Mouse (Mus musculus): ENCODE data around the gene Lars2. TPM values are rescaled to one million over a fixed set of nuclear protein-coding genes. Genes with fewer than 3 reads are reported as not detected.
"Not testable (repeated sequence)": the region's sequence is repeated elsewhere in the genome, so short reads cannot be mapped to it uniquely, and the experiment has no call there.

Gene Lars2
- polyA plus RNA-seq, 1 experiment, result 9,263 TPM

DNA sequence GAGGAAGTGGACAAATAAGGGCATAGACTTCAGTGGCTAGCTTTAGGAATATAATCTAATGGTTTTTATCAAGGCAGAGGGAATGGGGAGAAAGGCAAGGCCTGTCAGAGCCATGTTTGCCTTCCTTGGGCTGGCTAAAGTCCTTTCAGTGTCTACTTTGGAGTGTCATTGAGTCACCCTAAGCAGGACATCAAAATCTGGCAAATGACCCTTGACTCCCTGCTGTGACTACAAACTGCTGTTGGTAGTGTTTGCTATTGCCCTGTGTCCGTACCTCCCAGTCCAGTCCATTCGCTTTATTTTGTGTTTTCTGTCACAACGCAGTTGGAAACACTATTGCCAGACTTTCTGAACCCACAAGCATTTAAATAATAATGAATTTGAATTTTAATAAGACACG is 63.1 kb downstream of the Lars2 start:
- 0 out of 2 replicates have a peak, but pooled peaks cover 3% of the 10 kb centered on the region for H3K4me1 ChIP-seq (ENCODE audit: control insufficient read depth, insufficient read depth, low read length)
- WGBS, result 90% methylated on average over 4 of the region's 4 CpGs
- no peak overlapping the region for H3K27ac ChIP-seq (ENCODE audit: insufficient read depth, low read depth, low read length)
- TF ChIP-seq CTCF (IDR thresholded peaks at IDR 0.05; ENCODE audit: insufficient read depth, low read depth, low read length), result no peak
- no peak for TF ChIP-seq POLR2A (IDR thresholded peaks at IDR 0.05; ENCODE audit: insufficient read depth, low read depth, low read length)
- H3K4me3 ChIP-seq (ENCODE audit: insufficient read depth, low read depth, low read length), result no peak overlapping the region

DNA sequence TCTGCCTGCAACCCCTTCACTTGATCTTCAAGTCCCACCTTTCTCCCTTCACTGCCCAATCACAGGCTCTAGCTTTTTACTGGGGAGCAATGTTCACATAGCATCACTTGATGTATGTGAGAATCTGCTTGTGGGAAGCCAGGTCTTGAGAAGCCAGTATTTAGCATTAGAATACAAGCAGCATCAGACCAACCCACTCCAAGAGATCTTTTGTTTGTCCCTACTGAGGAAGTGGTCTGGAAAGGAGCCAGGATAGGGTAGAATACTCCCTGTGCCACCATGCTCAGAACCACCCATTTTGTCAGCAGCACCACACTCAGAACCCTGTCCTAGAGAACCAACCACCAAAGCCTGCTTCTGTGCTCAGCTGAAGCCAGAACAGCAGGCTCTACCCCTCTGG is 64.2 kb downstream of the Lars2 start:
- no peak for TF ChIP-seq POLR2A (IDR thresholded peaks at IDR 0.05; ENCODE audit: insufficient read depth, low read depth, low read length)
- no peak for TF ChIP-seq CTCF (IDR thresholded peaks at IDR 0.05; ENCODE audit: insufficient read depth, low read depth, low read length)
- H3K4me3 ChIP-seq (ENCODE audit: insufficient read depth, low read depth, low read length), result no peak overlapping the region
- 0 out of 2 replicates have a peak, but pooled peaks cover 3% of the 10 kb centered on the region for H3K4me1 ChIP-seq (ENCODE audit: control insufficient read depth, insufficient read depth, low read length)
- peak overlapping the region; percentile 46 for H3K27ac ChIP-seq (ENCODE audit: insufficient read depth, low read depth, low read length)

DNA sequence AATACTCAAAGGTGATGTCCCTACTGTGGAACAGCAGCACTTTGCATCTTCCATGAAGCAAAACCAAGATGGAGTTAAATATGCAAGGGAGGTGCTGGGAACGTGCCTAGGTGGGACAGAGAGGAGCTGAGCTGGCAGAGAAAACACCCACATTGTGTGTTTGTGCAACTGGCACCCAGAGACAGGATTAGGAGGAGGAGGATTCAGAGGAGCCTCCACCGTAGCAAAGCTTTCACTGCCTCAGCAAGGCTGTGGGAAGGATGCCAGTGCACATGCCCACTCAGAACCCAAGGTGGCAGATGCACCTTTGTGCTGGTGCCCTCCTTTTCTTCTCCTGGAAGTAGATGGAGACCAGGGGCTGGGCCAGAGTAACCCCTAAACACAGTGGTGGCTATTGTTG is 71.5 kb downstream of the Lars2 start:
- Histone ChIP-seq H3K4me1 (ENCODE audit: control insufficient read depth, insufficient read depth, low read length) (peaks cover 2% of the 10 kb centered on the region; the same call in 1 of the 2 replicates), H3K4me3 (ENCODE audit: insufficient read depth, low read depth, low read length) (no peak overlapping the region), H3K27ac (ENCODE audit: insufficient read depth, low read depth, low read length) (no peak overlapping the region)
- WGBS, result 17% methylated on average over 2 of the region's 2 CpGs
- no peak for TF ChIP-seq POLR2A (IDR thresholded peaks at IDR 0.05; ENCODE audit: insufficient read depth, low read depth, low read length)
- no peak for TF ChIP-seq CTCF (IDR thresholded peaks at IDR 0.05; ENCODE audit: insufficient read depth, low read depth, low read length)

DNA sequence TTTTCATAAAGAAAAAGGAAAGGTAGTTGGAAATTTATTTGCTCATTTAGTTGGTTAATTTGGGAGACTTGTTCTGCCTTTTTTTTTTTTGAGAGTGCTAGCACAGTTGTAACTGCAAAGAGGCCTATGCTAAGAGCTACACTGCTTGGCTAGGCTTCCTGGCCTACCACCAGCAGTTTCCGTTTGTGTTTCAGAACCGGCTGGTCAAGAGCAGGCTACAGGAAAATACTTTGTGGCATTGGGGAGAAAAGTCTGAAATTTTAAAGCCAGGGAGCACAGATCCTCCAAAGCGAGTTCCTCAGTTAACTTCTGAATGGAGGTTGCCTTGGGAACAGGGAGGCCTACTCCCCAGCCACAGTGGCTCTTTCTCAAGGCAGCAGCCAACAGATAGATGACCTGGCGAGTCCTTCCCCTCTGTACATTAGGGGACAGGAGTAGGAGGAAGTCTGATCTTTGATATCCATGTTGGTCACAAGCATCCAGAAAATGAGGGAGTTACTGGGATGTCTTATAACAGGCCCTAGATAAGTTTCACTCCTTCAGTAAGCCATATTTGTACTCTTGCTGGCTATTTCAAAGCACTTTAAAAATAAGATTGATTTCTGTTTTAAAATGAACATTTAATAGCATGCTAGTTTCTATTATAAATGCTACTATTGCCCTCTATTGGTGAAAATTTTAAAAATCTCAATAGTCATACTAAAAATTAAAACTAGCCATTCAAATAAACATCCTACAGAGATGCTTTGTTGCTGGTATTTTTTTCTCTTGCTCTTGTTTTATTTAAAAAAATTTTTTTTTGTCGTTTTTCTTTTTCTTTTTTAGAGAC is 73.7 kb downstream of the Lars2 start:
- no peak overlapping the region for H3K4me3 ChIP-seq (ENCODE audit: insufficient read depth, low read depth, low read length)
- H3K4me1 ChIP-seq (ENCODE audit: control insufficient read depth, insufficient read depth, low read length), result peaks cover 2% of the 10 kb centered on the region; the same call in 1 of the 2 replicates
- 39% methylated on average over 5 of the region's 5 CpGs for WGBS
- no peak overlapping the region for H3K27ac ChIP-seq (ENCODE audit: insufficient read depth, low read depth, low read length)
- TF ChIP-seq CTCF (IDR thresholded peaks at IDR 0.05; ENCODE audit: insufficient read depth, low read depth, low read length), result no peak
- TF ChIP-seq POLR2A (IDR thresholded peaks at IDR 0.05; ENCODE audit: insufficient read depth, low read depth, low read length), result no peak

DNA sequence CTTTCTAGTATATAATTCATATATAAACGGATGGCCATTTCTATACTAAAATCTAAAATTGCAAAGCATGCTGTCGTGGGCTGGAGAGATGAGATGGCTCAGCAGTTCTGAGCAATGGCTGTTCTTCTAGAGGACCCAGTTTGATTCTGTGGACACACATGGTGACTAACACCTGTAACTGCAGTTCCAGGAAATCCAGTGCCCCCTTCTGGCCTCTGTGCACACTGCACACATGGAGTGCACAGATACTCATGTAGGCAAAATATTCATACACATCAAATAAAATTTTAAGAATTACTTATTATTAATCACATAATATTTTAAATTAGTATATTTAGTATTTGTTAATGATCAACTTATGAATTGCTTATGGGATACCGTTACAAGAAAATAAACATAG is 80.4 kb downstream of the Lars2 start:
- H3K4me3 ChIP-seq (ENCODE audit: insufficient read depth, low read depth, low read length); H3K4me1 ChIP-seq (ENCODE audit: control insufficient read depth, insufficient read depth, low read length); H3K27ac ChIP-seq (ENCODE audit: insufficient read depth, low read depth, low read length): not testable (repeated sequence)
- WGBS, result over 99% methylated on average over 3 of the region's 3 CpGs

DNA sequence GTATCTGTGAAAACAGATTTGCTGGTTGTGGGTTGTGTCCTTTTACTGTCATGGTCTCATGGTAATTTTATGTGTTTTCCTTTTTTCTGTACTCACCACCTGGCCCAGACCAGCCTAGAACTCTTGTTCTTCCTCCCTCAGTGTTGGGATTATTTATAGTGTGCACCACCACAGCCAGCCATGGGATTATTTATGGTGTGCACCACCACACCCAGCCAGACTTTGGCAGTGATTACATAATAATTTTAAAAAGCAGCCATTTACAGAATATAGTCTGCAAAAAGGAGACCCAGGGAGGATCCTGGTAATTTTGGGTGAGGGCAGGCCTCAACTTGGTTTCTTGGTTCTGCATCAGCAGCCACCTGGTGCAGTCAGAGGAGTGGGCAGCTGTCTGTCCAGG is 81.9 kb downstream of the Lars2 start:
- TF ChIP-seq POLR2A (IDR thresholded peaks at IDR 0.05; ENCODE audit: insufficient read depth, low read depth, low read length), result no peak
- TF ChIP-seq CTCF (IDR thresholded peaks at IDR 0.05; ENCODE audit: insufficient read depth, low read depth, low read length), result no peak
- no peak overlapping the region for H3K27ac ChIP-seq (ENCODE audit: insufficient read depth, low read depth, low read length)
- H3K4me1 ChIP-seq (ENCODE audit: control insufficient read depth, insufficient read depth, low read length), result no peaks in the 10 kb centered on the region
- no peak overlapping the region for H3K4me3 ChIP-seq (ENCODE audit: insufficient read depth, low read depth, low read length)

DNA sequence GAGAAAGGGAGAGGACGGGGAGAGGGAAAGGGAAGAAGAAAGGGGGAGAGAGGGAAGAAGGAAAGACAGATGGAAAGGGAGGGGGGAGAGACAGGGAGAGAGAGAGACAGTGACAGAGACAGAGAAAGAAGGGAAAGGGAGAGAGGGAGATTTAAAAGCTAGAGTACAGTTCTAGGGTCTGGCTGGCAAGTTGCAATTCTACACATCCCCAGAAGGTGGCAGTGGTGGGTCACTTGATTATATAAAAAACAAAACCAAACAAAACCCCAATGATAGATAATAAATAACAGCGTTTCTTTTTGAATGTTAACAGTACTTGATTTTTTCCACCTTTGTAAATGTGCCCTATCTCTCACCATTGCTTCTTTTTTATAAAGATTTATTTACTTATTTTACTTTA is 83.4 kb downstream of the Lars2 start:
- Histone ChIP-seq H3K27ac (ENCODE audit: insufficient read depth, low read depth, low read length) (no peak overlapping the region), H3K4me3 (ENCODE audit: insufficient read depth, low read depth, low read length) (no peak overlapping the region)

DNA sequence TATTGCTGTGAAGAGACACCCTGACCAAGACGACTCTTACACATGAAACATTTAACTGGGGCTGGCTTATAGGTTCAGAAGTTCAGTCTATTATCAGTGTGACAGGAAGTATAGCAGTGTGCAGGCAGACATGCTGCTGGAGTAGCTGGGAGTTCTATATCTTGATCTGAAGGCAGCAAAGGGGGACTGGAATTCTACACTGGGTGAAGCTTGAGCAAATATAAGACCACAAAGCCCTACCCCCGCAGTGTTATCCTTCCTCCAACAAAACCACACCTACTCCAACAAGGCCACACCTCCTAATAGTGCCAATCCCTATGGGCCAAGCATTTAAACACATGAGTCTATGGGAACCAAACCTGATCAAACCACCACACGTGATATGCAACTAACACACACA is 85.0 kb downstream of the Lars2 start:
- Histone ChIP-seq H3K4me1 (ENCODE audit: control insufficient read depth, insufficient read depth, low read length) (peaks cover 1% of the 10 kb centered on the region; the same call in 1 of the 2 replicates), H3K27ac (ENCODE audit: insufficient read depth, low read depth, low read length) (no peak overlapping the region), H3K4me3 (ENCODE audit: insufficient read depth, low read depth, low read length) (no peak overlapping the region)
- TF ChIP-seq CTCF (IDR thresholded peaks at IDR 0.05; ENCODE audit: insufficient read depth, low read depth, low read length) (no peak), POLR2A (IDR thresholded peaks at IDR 0.05; ENCODE audit: insufficient read depth, low read depth, low read length) (no peak)
- WGBS, result 84% methylated on average over 3 of the region's 3 CpGs

More for the DNA sequence above, 83.4 kb downstream of the Lars2 start:
- 43% methylated on average over 2 of the region's 2 CpGs for WGBS
- H3K4me1 ChIP-seq (ENCODE audit: control insufficient read depth, insufficient read depth, low read length), result no peaks in the 10 kb centered on the region
- TF ChIP-seq CTCF (IDR thresholded peaks at IDR 0.05; ENCODE audit: insufficient read depth, low read depth, low read length) (no peak), POLR2A (IDR thresholded peaks at IDR 0.05; ENCODE audit: insufficient read depth, low read depth, low read length) (no peak)

DNA sequence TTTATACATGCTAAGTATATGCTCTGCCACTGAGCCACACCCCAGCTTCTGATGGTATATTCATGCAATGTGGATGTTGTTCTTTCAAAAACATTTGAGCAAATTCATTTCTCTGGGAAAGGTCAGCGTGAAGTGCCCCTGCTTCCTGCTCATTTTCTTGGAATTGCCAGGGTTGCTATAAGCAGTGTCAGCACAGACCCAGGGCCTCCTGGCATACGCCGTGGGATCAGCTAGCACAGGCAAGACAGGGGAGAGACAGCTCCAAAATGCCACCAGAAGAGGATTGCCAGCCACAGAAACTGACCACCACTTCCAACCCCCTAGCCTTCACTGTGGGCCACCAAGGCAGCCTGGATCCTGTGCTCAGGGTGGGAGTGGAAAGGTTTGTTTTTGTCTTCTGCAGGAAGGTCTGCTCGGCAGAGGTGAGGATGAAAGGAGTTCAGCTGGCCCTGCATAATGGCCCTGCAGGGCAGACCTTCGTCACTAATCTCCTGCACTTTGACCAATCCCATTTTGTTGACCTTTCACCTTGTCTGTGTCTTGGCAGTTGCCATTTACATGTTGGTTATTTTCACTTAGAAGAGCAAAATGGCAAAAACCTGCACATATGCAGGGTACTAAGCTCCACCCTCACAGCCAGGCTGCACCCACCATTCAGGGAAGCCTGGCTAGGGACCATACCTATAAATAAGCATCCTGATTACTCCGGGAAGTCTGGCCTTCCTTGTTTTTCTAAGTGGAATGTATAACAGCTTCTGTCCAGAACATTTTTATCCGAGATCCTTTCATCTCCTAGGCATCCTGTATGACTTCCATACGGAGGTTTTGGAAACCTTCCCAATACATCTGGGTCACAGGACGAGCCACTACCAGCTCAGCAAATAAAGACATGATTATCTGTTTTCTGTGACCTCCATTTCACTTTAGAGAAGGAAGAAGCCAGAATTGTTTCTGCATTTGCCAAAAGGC is 90.2 kb downstream of the Lars2 start:
- Histone ChIP-seq H3K4me3 (ENCODE audit: insufficient read depth, low read depth, low read length) (no peak overlapping the region), H3K27ac (ENCODE audit: insufficient read depth, low read depth, low read length) (no peak overlapping the region), H3K4me1 (ENCODE audit: control insufficient read depth, insufficient read depth, low read length) (peaks cover 3% of the 10 kb centered on the region; the same call in 1 of the 2 replicates)
- TF ChIP-seq CTCF (IDR thresholded peaks at IDR 0.05; ENCODE audit: insufficient read depth, low read depth, low read length), result no peak
- WGBS, result 62% methylated on average over 9 of the region's 9 CpGs

Data from olfactory bulb, adult 2 months (tissue).